Mouse (Mus musculus): ENCODE measurements around the gene Rnf123. TPM values are rescaled to one million over a fixed set of nuclear protein-coding genes. Genes with fewer than 3 reads are reported as not detected.

The Rnf123 gene
- total RNA-seq, 1 experiment = 14.5 TPM

- Histone ChIP-seq H3K4me1 (ENCODE audit: control insufficient read depth in 2 of 2, insufficient read depth in 2 of 2, low read length in 2 of 2, poor library complexity in 1 of 2) (0 out of 4 replicates have a peak, but pooled peaks cover 0 to 1% of the 10 kb centered on the region in 2 experiments), H3K9me3 (ENCODE audit: control insufficient read depth, insufficient read depth, low read depth, low read length) (no peaks in the 10 kb centered on the region), H3K36me3 (ENCODE audit: control insufficient read depth, insufficient read depth, low read length, poor library complexity, severe bottlenecking) (no peaks in the 10 kb centered on the region), H3K27ac (ENCODE audit: insufficient read depth, low read depth, low read length, poor library complexity, severe bottlenecking) (no peak overlapping the region), H3K9ac (ENCODE audit: insufficient read depth, low read depth, low read length, poor library complexity, severe bottlenecking) (no peak overlapping the region), H3K4me3 (ENCODE audit: insufficient read depth in 1 of 2, low read depth in 1 of 2, low read length in 2 of 2, poor library complexity in 1 of 2, severe bottlenecking in 1 of 2) (no peak overlapping the region)
- no peak for DNase-seq (ENCODE audit: low read depth, low spot score)
- no peak for TF ChIP-seq CHD2 (IDR thresholded peaks at IDR 0.05; ENCODE audit: low read depth, low read length)
- TF ChIP-seq ZNF384 (IDR thresholded peaks at IDR 0.05; ENCODE audit: low read depth, low read length) = no peak
- no peak for TF ChIP-seq ZC3H11A (IDR thresholded peaks at IDR 0.05; ENCODE audit: borderline replicate concordance, low read depth, low read length)
- TF ChIP-seq HCFC1 (IDR thresholded peaks at IDR 0.05; ENCODE audit: borderline replicate concordance, insufficient read depth, low read length) = no peak
- no peak for TF ChIP-seq MAFK (IDR thresholded peaks at IDR 0.05; ENCODE audit: insufficient read depth, low read depth, low read length)
- in situ Hi-C loops (cut with MboI; ENCODE audit: low sequenced_read_pairs in 2 of 2, unreplicated experiment in 2 of 2) = no loop called here
These were observed 38.2 kb upstream of the Rnf123 start for GRCm38 (mm10) chr9:108121170-108121969.

GRCm38 (mm10) chr9:108120671-108121070 lies 37.5 kb upstream of the Rnf123 start:
- in situ Hi-C loops (cut with MboI; ENCODE audit: low sequenced_read_pairs in 2 of 2, unreplicated experiment in 2 of 2) = no loop called here
- TF ChIP-seq HCFC1 (IDR thresholded peaks at IDR 0.05; ENCODE audit: borderline replicate concordance, insufficient read depth, low read length) = no peak
- no peak for TF ChIP-seq ZC3H11A (IDR thresholded peaks at IDR 0.05; ENCODE audit: borderline replicate concordance, low read depth, low read length)
- TF ChIP-seq CHD2 (IDR thresholded peaks at IDR 0.05; ENCODE audit: low read depth, low read length) = no peak
- no peak for TF ChIP-seq MAFK (IDR thresholded peaks at IDR 0.05; ENCODE audit: insufficient read depth, low read depth, low read length)
- no peak for TF ChIP-seq ZNF384 (IDR thresholded peaks at IDR 0.05; ENCODE audit: low read depth, low read length)
- no peaks in the 10 kb centered on the region for H3K9me3 ChIP-seq (ENCODE audit: control insufficient read depth, insufficient read depth, low read depth, low read length)
- no peaks in the 10 kb centered on the region for H3K36me3 ChIP-seq (ENCODE audit: control insufficient read depth, insufficient read depth, low read length, poor library complexity, severe bottlenecking)
- no peak for DNase-seq (ENCODE audit: low read depth, low spot score)
- no peak overlapping the region for H3K9ac ChIP-seq (ENCODE audit: insufficient read depth, low read depth, low read length, poor library complexity, severe bottlenecking)
- H3K4me1 ChIP-seq (ENCODE audit: control insufficient read depth in 2 of 2, insufficient read depth in 2 of 2, low read length in 2 of 2, poor library complexity in 1 of 2) = 0 out of 4 replicates have a peak, but pooled peaks cover 0 to 1% of the 10 kb centered on the region in 2 experiments
- no peak overlapping the region for H3K27ac ChIP-seq (ENCODE audit: insufficient read depth, low read depth, low read length, poor library complexity, severe bottlenecking)
- H3K4me3 ChIP-seq (ENCODE audit: insufficient read depth in 1 of 2, low read depth in 1 of 2, low read length in 2 of 2, poor library complexity in 1 of 2, severe bottlenecking in 1 of 2) = no peak overlapping the region

GRCm38 (mm10) chr9:108119891-108120411 lies 36.8 kb upstream of the Rnf123 start:
- DNase-seq (ENCODE audit: low read depth, low spot score) = no peak
- in situ Hi-C loops (cut with MboI; ENCODE audit: low sequenced_read_pairs in 2 of 2, unreplicated experiment in 2 of 2) = no loop called here
- peaks cover 0 to 7% of the 10 kb centered on the region in 2 experiments; a peak in 2 of 4 replicates for H3K4me1 ChIP-seq (ENCODE audit: control insufficient read depth in 2 of 2, insufficient read depth in 2 of 2, low read length in 2 of 2, poor library complexity in 1 of 2)
- H3K9ac ChIP-seq (ENCODE audit: insufficient read depth, low read depth, low read length, poor library complexity, severe bottlenecking) = no peak overlapping the region
- no peaks in the 10 kb centered on the region for H3K9me3 ChIP-seq (ENCODE audit: control insufficient read depth, insufficient read depth, low read depth, low read length)
- TF ChIP-seq MAFK (IDR thresholded peaks at IDR 0.05; ENCODE audit: insufficient read depth, low read depth, low read length) = no peak
- no peak for TF ChIP-seq CHD2 (IDR thresholded peaks at IDR 0.05; ENCODE audit: low read depth, low read length)
- no peak for TF ChIP-seq HCFC1 (IDR thresholded peaks at IDR 0.05; ENCODE audit: borderline replicate concordance, insufficient read depth, low read length)
- TF ChIP-seq ZC3H11A (IDR thresholded peaks at IDR 0.05; ENCODE audit: borderline replicate concordance, low read depth, low read length) = no peak
- no peak for TF ChIP-seq ZNF384 (IDR thresholded peaks at IDR 0.05; ENCODE audit: low read depth, low read length)
- H3K36me3 ChIP-seq (ENCODE audit: control insufficient read depth, insufficient read depth, low read length, poor library complexity, severe bottlenecking) = no peaks in the 10 kb centered on the region
- H3K27ac ChIP-seq (ENCODE audit: insufficient read depth, low read depth, low read length, poor library complexity, severe bottlenecking) = no peak overlapping the region; the same call in 1 of the 2 replicates
- no peak overlapping the region for H3K4me3 ChIP-seq (ENCODE audit: insufficient read depth in 1 of 2, low read depth in 1 of 2, low read length in 2 of 2, poor library complexity in 1 of 2, severe bottlenecking in 1 of 2)

GRCm38 (mm10) chr9:108117143-108117542 lies 34.0 kb upstream of the Rnf123 start:
- Histone ChIP-seq H3K27ac (ENCODE audit: insufficient read depth, low read depth, low read length, poor library complexity, severe bottlenecking) (no peak overlapping the region), H3K36me3 (ENCODE audit: control insufficient read depth, insufficient read depth, low read length, poor library complexity, severe bottlenecking) (no peaks in the 10 kb centered on the region), H3K4me3 (ENCODE audit: insufficient read depth in 1 of 2, low read depth in 1 of 2, low read length in 2 of 2, poor library complexity in 1 of 2, severe bottlenecking in 1 of 2) (no peak overlapping the region), H3K9ac (ENCODE audit: insufficient read depth, low read depth, low read length, poor library complexity, severe bottlenecking) (no peak overlapping the region), H3K9me3 (ENCODE audit: control insufficient read depth, insufficient read depth, low read depth, low read length) (no peaks in the 10 kb centered on the region), H3K4me1 (ENCODE audit: control insufficient read depth in 2 of 2, insufficient read depth in 2 of 2, low read length in 2 of 2, poor library complexity in 1 of 2) (peaks cover 0 to 9% of the 10 kb centered on the region in 2 experiments; a peak in 2 of 4 replicates)
- no peak for DNase-seq (ENCODE audit: low read depth, low spot score)
- TF ChIP-seq CHD2 (IDR thresholded peaks at IDR 0.05; ENCODE audit: low read depth, low read length) (no peak), ZC3H11A (IDR thresholded peaks at IDR 0.05; ENCODE audit: borderline replicate concordance, low read depth, low read length) (no peak), HCFC1 (IDR thresholded peaks at IDR 0.05; ENCODE audit: borderline replicate concordance, insufficient read depth, low read length) (no peak), ZNF384 (IDR thresholded peaks at IDR 0.05; ENCODE audit: low read depth, low read length) (no peak)
- in situ Hi-C loops (cut with MboI; ENCODE audit: low sequenced_read_pairs in 2 of 2, unreplicated experiment in 2 of 2) = no loop called here
